23 mouse cellular contexts compared by ENCODE assay signal in the genomic region with DNA sequence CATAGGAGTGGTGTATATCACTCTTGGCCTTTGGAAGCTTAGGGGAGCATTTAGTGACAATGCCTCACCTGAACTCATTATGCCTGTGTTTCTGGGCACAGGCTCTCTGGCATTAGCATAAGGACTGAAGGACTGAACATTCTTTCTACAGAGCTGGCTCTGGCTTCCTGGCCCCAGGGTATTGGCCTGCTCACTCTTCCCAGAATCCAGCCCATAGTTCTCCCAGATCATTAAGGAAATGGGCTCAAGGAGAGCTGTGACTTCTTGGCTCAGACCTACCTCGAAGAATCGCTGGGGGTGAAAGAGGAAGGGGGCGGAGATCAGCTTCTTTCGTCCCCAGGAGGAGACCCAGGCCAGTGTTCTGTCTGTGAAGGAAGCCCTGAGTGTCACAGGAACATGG. TPM values are rescaled to one million over a fixed set of nuclear protein-coding genes. Genes with fewer than 3 reads are reported as not detected.
DNase-seq lines count a peak whose midpoint lies in the region; ATAC-seq and TF ChIP-seq lines count a peak whose summit lies in the region.
"Had no signal": no experiment of that assay in that cellular context is flagged by ENCODE, and none has a peak within 500 bp of the region (broad histone marks: within the 10 kb centered on the region; RNA-seq: fewer than 3 reads in every experiment).

No protein-coding gene starts in this region.

- H3K27me3 ChIP-seq in forebrain, embryonic 11.5 days (ENCODE audit: control insufficient read depth, insufficient read depth, low read length), result no peaks in the 10 kb centered on the region; the same call in 1 of the 2 replicates
- H3K27me3 ChIP-seq in forebrain, embryonic 10.5 days (ENCODE audit: poor library complexity, severe bottlenecking), result peaks cover 14% of the 10 kb centered on the region
- no peaks in the 10 kb centered on the region for H3K27me3 ChIP-seq in kidney, adult 2 months (replicated peaks; ENCODE audit: control insufficient read depth, insufficient read depth, low read length)
- no peaks in the 10 kb centered on the region for H3K27me3 ChIP-seq in kidney, embryonic 16.5 days (ENCODE audit: insufficient read depth, low read length)
- no peaks in the 10 kb centered on the region for H3K27me3 ChIP-seq in liver, embryonic 11.5 days (replicated peaks; ENCODE audit: control insufficient read depth, insufficient read depth, low read length)

- no peaks in the 10 kb centered on the region for H3K36me3 ChIP-seq in forebrain, embryonic 11.5 days (ENCODE audit: control insufficient read depth, insufficient read depth, low read length)
- H3K36me3 ChIP-seq in forebrain, embryonic 10.5 days (replicated peaks), result no peaks in the 10 kb centered on the region
- no peaks in the 10 kb centered on the region for H3K36me3 ChIP-seq in kidney, adult 2 months (ENCODE audit: control insufficient read depth, insufficient read depth, low read length)
- H3K36me3 ChIP-seq in kidney, embryonic 16.5 days (ENCODE audit: insufficient read depth, low read length), result no peaks in the 10 kb centered on the region
- no peaks in the 10 kb centered on the region for H3K36me3 ChIP-seq in liver, embryonic 11.5 days (ENCODE audit: control insufficient read depth, insufficient read depth, low read length)
- H3K36me3 ChIP-seq: embryonic facial prominence, embryonic 10.5 days; forebrain, embryonic 12.5 days; heart, embryonic 12.5 days had no signal

- no peak overlapping the region for H3K4me3 ChIP-seq in forebrain, embryonic 11.5 days (ENCODE audit: low read depth, low read length)
- no peak overlapping the region for H3K4me3 ChIP-seq in forebrain, embryonic 10.5 days
- no peak overlapping the region for H3K4me3 ChIP-seq in kidney, adult 2 months (ENCODE audit: insufficient read depth, low read depth, low read length)
- H3K4me3 ChIP-seq in kidney, embryonic 16.5 days (ENCODE audit: low read length), result no peak overlapping the region
- no peak overlapping the region for H3K4me3 ChIP-seq in liver, embryonic 11.5 days (ENCODE audit: low read depth, low read length)
- H3K4me3 ChIP-seq: embryonic facial prominence, embryonic 10.5 days; forebrain, embryonic 12.5 days; heart, embryonic 12.5 days had no signal

- H3K27ac ChIP-seq in forebrain, embryonic 11.5 days (ENCODE audit: low read depth, low read length), result no peak overlapping the region
- no peak overlapping the region for H3K27ac ChIP-seq in forebrain, embryonic 10.5 days
- H3K27ac ChIP-seq in kidney, adult 2 months (ENCODE audit: insufficient read depth, low read depth, low read length), result no peak overlapping the region
- H3K27ac ChIP-seq in kidney, embryonic 16.5 days (ENCODE audit: low read length), result no peak overlapping the region
- H3K27ac ChIP-seq in liver, embryonic 11.5 days (ENCODE audit: low read depth, low read length), result no peak overlapping the region
- H3K27ac ChIP-seq: embryonic facial prominence, embryonic 10.5 days; forebrain, embryonic 12.5 days had no signal

- WGBS in forebrain, embryonic 11.5 days, result 74% methylated on average over 4 of the region's 4 CpGs
- whole genome bisulfite sequencing in forebrain, embryonic 10.5 days, result 83% methylated on average over 4 of the region's 4 CpGs
- WGBS in kidney, adult 2 months, result 52% methylated on average over 4 of the region's 4 CpGs
- 50% methylated on average over 4 of the region's 4 CpGs for WGBS in kidney, embryonic 16.5 days
- WGBS in liver, embryonic 11.5 days, result 37% methylated on average over 4 of the region's 4 CpGs

- no peaks in the 10 kb centered on the region for H3K4me1 ChIP-seq in forebrain, embryonic 11.5 days (replicated peaks; ENCODE audit: control insufficient read depth, insufficient read depth, low read length)
- H3K4me1 ChIP-seq in forebrain, embryonic 10.5 days, result no peaks in the 10 kb centered on the region
- no peaks in the 10 kb centered on the region for H3K4me1 ChIP-seq in kidney, adult 2 months (ENCODE audit: control insufficient read depth, insufficient read depth, low read length)
- no peaks in the 10 kb centered on the region for H3K4me1 ChIP-seq in kidney, embryonic 16.5 days (ENCODE audit: insufficient read depth, low read length)
- H3K4me1 ChIP-seq in liver, embryonic 11.5 days (replicated peaks; ENCODE audit: control insufficient read depth, insufficient read depth, low read length), result no peaks in the 10 kb centered on the region
- H3K4me1 ChIP-seq: embryonic facial prominence, embryonic 10.5 days; forebrain, embryonic 12.5 days had no signal

- H3K4me2 ChIP-seq in forebrain, embryonic 11.5 days (ENCODE audit: low read depth, low read length, severe bottlenecking), result no peak overlapping the region
- H3K4me2 ChIP-seq in kidney, embryonic 16.5 days (replicated peaks; ENCODE audit: low read depth, low read length), result no peak overlapping the region
- H3K4me2 ChIP-seq in liver, embryonic 11.5 days, result no peak overlapping the region
- H3K4me2 ChIP-seq: forebrain, embryonic 12.5 days; heart, embryonic 12.5 days had no signal

- TF ChIP-seq CTCF in kidney, adult 2 months (conservative IDR thresholded peaks at IDR 0.05; ENCODE audit: insufficient read depth, insufficient read length, low read depth, low read length), result no peak

- no peak for ATAC-seq in forebrain, embryonic 11.5 days (replicated peaks; ENCODE audit: low FRiP score)
- ATAC-seq in kidney, embryonic 16.5 days (ENCODE audit: low FRiP score, low TSS enrichment), result no peak
- no peak for ATAC-seq in liver, embryonic 11.5 days (replicated peaks; ENCODE audit: low FRiP score)
- ATAC-seq: activated CD4-positive, CD25-positive, alpha-beta regulatory T cell, adult 4 months; forebrain, embryonic 16.5 days; hindbrain, embryonic 16.5 days; inflammation-experienced regulatory T-cells, adult 6 months had no signal

- H3K9ac ChIP-seq in forebrain, embryonic 11.5 days (ENCODE audit: low read length), result no peak overlapping the region
- no peak overlapping the region for H3K9ac ChIP-seq in kidney, embryonic 16.5 days (replicated peaks; ENCODE audit: low read length)
- H3K9ac ChIP-seq in liver, embryonic 11.5 days (ENCODE audit: low read depth, low read length), result no peak overlapping the region
- H3K9ac ChIP-seq: forebrain, embryonic 12.5 days; heart, embryonic 12.5 days had no signal

- DNase-seq in forebrain, embryonic 11.5 days (ENCODE audit: low spot score), result peak; percentile 29
- no peak for DNase-seq in forebrain, embryonic 10.5 days (ENCODE audit: extremely low spot score, low spot score)
- DNase-seq in kidney, adult 2 months, result peak; percentile 55
- DNase-seq in ZHBTc4 (ENCODE audit: low read depth, low spot score), result peak; percentile 28
- DNase-seq in fat pad, adult 2 months (ENCODE audit: extremely low read depth, low read depth, low spot score), result peak; percentile 86
- no peak for DNase-seq in liver, embryonic 11.5 days (ENCODE audit: low spot score)
- no peak for DNase-seq in urinary bladder, adult 18-20 months (ENCODE audit: low spot score in 2 of 2)
- DNase-seq: adrenal gland, adult 2 months; cerebellum, adult 11-12 months; cerebellum, adult 9-11 months; gastrocnemius, postnatal 10 days had no signal

- TF ChIP-seq POLR2A in kidney, adult 2 months (IDR thresholded peaks at IDR 0.05; ENCODE audit: low read depth, low read length), result no peak

- H3K9me3 ChIP-seq in forebrain, embryonic 11.5 days (ENCODE audit: control insufficient read depth, low read length), result no peaks in the 10 kb centered on the region
- no peaks in the 10 kb centered on the region for H3K9me3 ChIP-seq in forebrain, embryonic 10.5 days
- no peaks in the 10 kb centered on the region for H3K9me3 ChIP-seq in kidney, embryonic 16.5 days (ENCODE audit: low read length)
- H3K9me3 ChIP-seq in liver, embryonic 11.5 days (ENCODE audit: control insufficient read depth, low read length), result no peaks in the 10 kb centered on the region
- H3K9me3 ChIP-seq: embryonic facial prominence, embryonic 10.5 days; forebrain, embryonic 12.5 days; heart, embryonic 12.5 days had no signal

RNA-seq across cellular contexts. Expression of a gene that starts 8.5 kb away (rescaled TPM):
- polyA plus RNA-seq in forebrain, embryonic 11.5 days (2014; fragmentation: Nextera tagmentation; extraction: Ambion mirVana), result 0.07 TPM in 1 of 2 replicates, not detected in the other
- polyA plus RNA-seq in forebrain, embryonic 10.5 days (2016; fragmentation: Nextera tagmentation; extraction: Ambion mirVana), result 0.11 and 0.14 TPM in 2 replicates
- 5.1 and 5.3 TPM in 2 replicates for polyA plus RNA-seq in kidney, adult 2 months (2012; rRNA removed)
- 1.6 and 2.3 TPM in 2 replicates for polyA plus RNA-seq in kidney, embryonic 16.5 days (2015; fragmentation: Nextera tagmentation; extraction: Ambion mirVana)
- not detected in 2 replicates for polyA plus RNA-seq in liver, embryonic 11.5 days (2014; fragmentation: Nextera tagmentation; extraction: Ambion mirVana)
- polyA plus RNA-seq: activated CD4-positive, CD25-positive, alpha-beta regulatory T cell, adult 4 months; C2C12; inflammation-experienced regulatory T-cells, adult 6 months had no signal

RNA-seq across cellular contexts. Expression of a gene that starts 13.9 kb away (rescaled TPM):
- not detected in 2 replicates for polyA plus RNA-seq in forebrain, embryonic 11.5 days (2014; fragmentation: Nextera tagmentation; extraction: Ambion mirVana)
- polyA plus RNA-seq in forebrain, embryonic 10.5 days (2016; fragmentation: Nextera tagmentation; extraction: Ambion mirVana), result not detected in 2 replicates
- polyA plus RNA-seq in kidney, adult 2 months (2012; rRNA removed), result 0.42 and 1.4 TPM in 2 replicates
- 0.41 TPM in 1 of 2 replicates, not detected in the other for polyA plus RNA-seq in kidney, embryonic 16.5 days (2015; fragmentation: Nextera tagmentation; extraction: Ambion mirVana)
- polyA plus RNA-seq in liver, embryonic 11.5 days (2014; fragmentation: Nextera tagmentation; extraction: Ambion mirVana), result not detected in 2 replicates
- polyA plus RNA-seq: activated CD4-positive, CD25-positive, alpha-beta regulatory T cell, adult 4 months; adrenal gland, adult 2 months; brain, embryonic 14.5 days; C2C12; embryonic facial prominence, embryonic 10.5 days; forebrain, embryonic 12.5 days; forebrain, embryonic 16.5 days; heart, embryonic 12.5 days; heart, embryonic 16.5 days; hindbrain, embryonic 11.5 days; hindbrain, embryonic 16.5 days; inflammation-experienced regulatory T-cells, adult 6 months had no signal

RNA-seq across cellular contexts. Expression of a gene that starts 41.2 kb away (rescaled TPM):
- 3.8 and 4.4 TPM in 2 replicates for polyA plus RNA-seq in forebrain, embryonic 11.5 days (2014; fragmentation: Nextera tagmentation; extraction: Ambion mirVana)
- 5.7 and 6.9 TPM in 2 replicates for polyA plus RNA-seq in forebrain, embryonic 10.5 days (2016; fragmentation: Nextera tagmentation; extraction: Ambion mirVana)
- polyA plus RNA-seq in kidney, adult 2 months (2012; rRNA removed), result 24.3 and 24.9 TPM in 2 replicates
- 10.5 and 10.8 TPM in 2 replicates for polyA plus RNA-seq in kidney, embryonic 16.5 days (2015; fragmentation: Nextera tagmentation; extraction: Ambion mirVana)
- 16.0 TPM in 2 replicates for polyA plus RNA-seq in liver, embryonic 11.5 days (2014; fragmentation: Nextera tagmentation; extraction: Ambion mirVana)

Comparison
In these comparisons a context has a peak if more than half of its experiments do, and no peak if none do; other contexts are left out.
1. DNase-seq: peak in forebrain, embryonic 11.5 days (single experiment), kidney, adult 2 months (single experiment), ZHBTc4 (single experiment) and fat pad, adult 2 months (single experiment); none in forebrain, embryonic 10.5 days (single experiment), liver, embryonic 11.5 days (single experiment) and urinary bladder, adult 18-20 months (0 of 2).